In the genomic region with DNA sequence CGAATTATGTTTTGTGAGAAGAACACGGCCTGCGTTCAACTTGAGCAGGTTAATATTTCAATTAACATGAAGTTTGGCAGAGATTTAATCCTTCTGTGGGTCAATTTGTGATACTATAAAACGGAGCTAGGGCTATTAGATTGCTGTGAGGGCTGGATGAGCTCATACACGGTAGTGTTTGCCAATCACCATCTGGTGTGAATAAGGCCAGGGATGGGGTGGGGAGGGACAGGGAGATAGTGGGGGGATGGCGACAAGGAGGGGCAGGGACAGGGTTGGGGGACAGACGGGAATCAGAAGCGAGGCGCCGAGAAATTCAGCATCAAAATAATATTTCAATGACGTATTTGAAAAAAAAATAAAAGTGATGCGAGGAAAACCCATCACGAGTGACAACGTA, we compare ENCODE assay signal across 14 mouse cellular contexts.
DNase-seq lines count a peak whose midpoint lies in the region; ATAC-seq and TF ChIP-seq lines count a peak whose summit lies in the region.
"Had no signal": no experiment of that assay in that cellular context is flagged by ENCODE, and none has a peak within 500 bp of the region (broad histone marks: within the 10 kb centered on the region; RNA-seq: fewer than 3 reads in every experiment).

No protein-coding gene starts in this region.

- no peak overlapping the region for H3K4me2 ChIP-seq in heart, embryonic 12.5 days
- H3K4me2 ChIP-seq: embryonic facial prominence, embryonic 15.5 days; hindbrain, embryonic 13.5 days had no signal

- DNase-seq in cerebellum, postnatal 10 days, result peak; percentile 41 to 61
- DNase-seq in cerebellum, postnatal 36 days, result no peak
- DNase-seq in gastrocnemius, adult 2 months, result peak; percentile 31
- DNase-seq in gastrocnemius, postnatal 36 days, result no peak
- DNase-seq in heart, adult 8-10 months (ENCODE audit: low spot score), result peak; percentile 31
- DNase-seq in brain, embryonic 14.5 days (ENCODE audit: low read depth), result peak; percentile 56
- no peak for DNase-seq in urinary bladder, postnatal 10 days (ENCODE audit: low spot score)

- H3K9me3 ChIP-seq in heart, embryonic 12.5 days (replicated peaks), result no peaks in the 10 kb centered on the region
- H3K9me3 ChIP-seq: embryonic facial prominence, embryonic 15.5 days; G1E; hindbrain, embryonic 13.5 days had no signal

- H3K4me3 ChIP-seq in gastrocnemius, adult 2 months, result peak overlapping the region; percentile 52
- H3K4me3 ChIP-seq in heart, embryonic 12.5 days, result no peak overlapping the region
- H3K4me3 ChIP-seq: embryonic facial prominence, embryonic 15.5 days; erythroblast, embryonic 14.5 days; hindbrain, embryonic 13.5 days had no signal

- no peaks in the 10 kb centered on the region for H3K27me3 ChIP-seq in heart, embryonic 12.5 days (replicated peaks)
- H3K27me3 ChIP-seq: embryonic facial prominence, embryonic 15.5 days; hindbrain, embryonic 13.5 days had no signal

- peak overlapping the region; percentile 69 for H3K27ac ChIP-seq in gastrocnemius, adult 2 months
- H3K27ac ChIP-seq in heart, embryonic 12.5 days (ENCODE audit: poor library complexity, severe bottlenecking), result no peak overlapping the region
- H3K27ac ChIP-seq: embryonic facial prominence, embryonic 15.5 days; hindbrain, embryonic 13.5 days; hindbrain, postnatal 0 days had no signal

- no peak overlapping the region for H3K9ac ChIP-seq in heart, embryonic 12.5 days
- H3K9ac ChIP-seq: embryonic facial prominence, embryonic 15.5 days; forebrain, postnatal 0 days; hindbrain, embryonic 13.5 days had no signal

- 0 out of 2 replicates have a peak, but pooled peaks cover 2% of the 10 kb centered on the region for H3K4me1 ChIP-seq in heart, embryonic 12.5 days (replicated peaks)
- H3K4me1 ChIP-seq: embryonic facial prominence, embryonic 15.5 days; hindbrain, embryonic 13.5 days had no signal

- intact Hi-C loops in gastrocnemius, adult 2 months (cut with DNase I), result loop anchor here (1.0 to 5.0 kb wide), 4 partner anchors 107 to 248 kb away; a partner anchor contains a TSS
- intact Hi-C loops in gastrocnemius, postnatal 36 days (cut with DNase I), result loop anchor here (2.0 kb wide), 1 partner anchor 248 kb away; no protein-coding TSS in a partner anchor

- TF ChIP-seq CTCF in gastrocnemius, adult 2 months (IDR thresholded peaks at IDR 0.05), result no peak
- no peak for TF ChIP-seq CTCF in brain, embryonic 14.5 days (IDR thresholded peaks at IDR 0.05; ENCODE audit: borderline replicate concordance, extremely low read depth, insufficient read depth, insufficient read length)

- no peak for ATAC-seq in heart, embryonic 12.5 days (ENCODE audit: insufficient number of reproducible peaks, low FRiP score)

- no peak for TF ChIP-seq POLR2A in brain, embryonic 14.5 days (IDR thresholded peaks at IDR 0.05; ENCODE audit: borderline replicate concordance, extremely low read depth, insufficient read depth, insufficient read length, poor library complexity, severe bottlenecking)

- H3K36me3 ChIP-seq in heart, embryonic 12.5 days, result no peaks in the 10 kb centered on the region
- H3K36me3 ChIP-seq: embryonic facial prominence, embryonic 15.5 days; G1E; hindbrain, embryonic 13.5 days had no signal

- WGBS in heart, embryonic 12.5 days, result 77% methylated on average over 14 of the region's 14 CpGs

Comparison
In these comparisons a context has a peak if more than half of its experiments do, and no peak if none do; other contexts are left out.
1. DNase-seq: peak in cerebellum, postnatal 10 days (2 of 2), gastrocnemius, adult 2 months (single experiment), heart, adult 8-10 months (single experiment) and brain, embryonic 14.5 days (single experiment); none in cerebellum, postnatal 36 days (0 of 2), gastrocnemius, postnatal 36 days (0 of 2) and urinary bladder, postnatal 10 days (single experiment).